Mouse (Mus musculus): ENCODE results near the gene Fxyd3. TPM values are rescaled to one million over a fixed set of nuclear protein-coding genes. Genes with fewer than 3 reads are reported as not detected.

The Fxyd3 gene
- polyA plus RNA-seq, 1 experiment, result 0.01 TPM

- Histone ChIP-seq H3ac (ENCODE audit: control insufficient read depth, insufficient read length) (no peak overlapping the region), H3K27me3 (ENCODE audit: control insufficient read depth, insufficient read depth, insufficient read length) (peaks cover 8% of the 10 kb centered on the region), H3K79me2 (ENCODE audit: control insufficient read depth, insufficient read depth) (no peaks in the 10 kb centered on the region), H3K4me2 (ENCODE audit: low read depth) (no peak overlapping the region), H3K4me3 (no peak overlapping the region), H3K36me3 (ENCODE audit: control insufficient read depth, insufficient read depth) (no peaks in the 10 kb centered on the region)
- TF ChIP-seq MYOD1 (IDR thresholded peaks at IDR 0.05; ENCODE audit: control insufficient read depth in 1 of 3, insufficient read length in 2 of 3, low read depth in 2 of 3) (no peak), E2F4 (IDR thresholded peaks at IDR 0.05; ENCODE audit: insufficient read depth) (no peak), TCF3 (IDR thresholded peaks at IDR 0.05; ENCODE audit: insufficient read length, low read depth) (no peak), REST (IDR thresholded peaks at IDR 0.05; ENCODE audit: insufficient read depth, insufficient read length) (no peak), POLR2A (IDR thresholded peaks at IDR 0.05; ENCODE audit: insufficient read length, low read depth) (no peak), CEBPB (IDR thresholded peaks at IDR 0.05; ENCODE audit: insufficient read depth, poor library complexity, severe bottlenecking) (no peak), MAX (IDR thresholded peaks at IDR 0.05; ENCODE audit: low read depth) (no peak), USF1 (IDR thresholded peaks at IDR 0.05; ENCODE audit: low read depth) (no peak), TCF12 (IDR thresholded peaks at IDR 0.05; ENCODE audit: insufficient read depth, poor library complexity, severe bottlenecking) (no peak), POLR2AphosphoS2 (IDR thresholded peaks at IDR 0.05; ENCODE audit: insufficient read length, low read depth) (no peak)
Measured at GRCm38 (mm10) chr7:31116721-31117145, 40.2 kb upstream of the Fxyd3 start.

GRCm38 (mm10) chr7:31115587-31116043 lies 39.1 kb upstream of the Fxyd3 start:
- Histone ChIP-seq H3K4me3 (no peak overlapping the region), H3ac (ENCODE audit: control insufficient read depth, insufficient read length) (no peak overlapping the region), H3K36me3 (ENCODE audit: control insufficient read depth, insufficient read depth) (no peaks in the 10 kb centered on the region), H3K27me3 (ENCODE audit: control insufficient read depth, insufficient read depth, insufficient read length) (peaks cover 8% of the 10 kb centered on the region), H3K4me2 (ENCODE audit: low read depth) (no peak overlapping the region), H3K79me2 (ENCODE audit: control insufficient read depth, insufficient read depth) (no peaks in the 10 kb centered on the region)
- TF ChIP-seq REST (IDR thresholded peaks at IDR 0.05; ENCODE audit: insufficient read depth, insufficient read length) (no peak), TCF3 (IDR thresholded peaks at IDR 0.05; ENCODE audit: insufficient read length, low read depth) (no peak), POLR2A (IDR thresholded peaks at IDR 0.05; ENCODE audit: insufficient read length, low read depth) (no peak), POLR2AphosphoS2 (IDR thresholded peaks at IDR 0.05; ENCODE audit: insufficient read length, low read depth) (no peak), E2F4 (IDR thresholded peaks at IDR 0.05; ENCODE audit: insufficient read depth) (no peak), TCF12 (IDR thresholded peaks at IDR 0.05; ENCODE audit: insufficient read depth, poor library complexity, severe bottlenecking) (no peak), USF1 (IDR thresholded peaks at IDR 0.05; ENCODE audit: low read depth) (no peak), CEBPB (IDR thresholded peaks at IDR 0.05; ENCODE audit: insufficient read depth, poor library complexity, severe bottlenecking) (no peak), MAX (IDR thresholded peaks at IDR 0.05; ENCODE audit: low read depth) (no peak), MYOD1 (IDR thresholded peaks at IDR 0.05; ENCODE audit: control insufficient read depth in 1 of 3, insufficient read length in 2 of 3, low read depth in 2 of 3) (peak in 1 of 3 experiments; percentile 71), MYOG (IDR thresholded peaks at IDR 0.05; ENCODE audit: control insufficient read depth in 1 of 3, insufficient read depth in 1 of 3, insufficient read length in 2 of 3, low read depth in 2 of 3) (peak in 2 of 3 experiments; percentile 25 to 57), SRF (IDR thresholded peaks at IDR 0.05; ENCODE audit: control insufficient read depth, insufficient read length, low read depth) (no peak)

GRCm38 (mm10) chr7:31115182-31115581 lies 38.7 kb upstream of the Fxyd3 start, which contains the start of gene Hpn:
Hpn (minus strand) TSS chr7:31115290.
- Histone ChIP-seq H3K36me3 (ENCODE audit: control insufficient read depth, insufficient read depth) (no peaks in the 10 kb centered on the region), H3K79me2 (ENCODE audit: control insufficient read depth, insufficient read depth) (no peaks in the 10 kb centered on the region), H3K4me2 (ENCODE audit: low read depth) (no peak within 1 kb of the TSS), H3K4me3 (no peak within 1 kb of the TSS), H3K27me3 (ENCODE audit: control insufficient read depth, insufficient read depth, insufficient read length) (peaks cover 8% of the 10 kb centered on the region), H3ac (ENCODE audit: control insufficient read depth, insufficient read length) (no peak within 1 kb of the TSS)
- TF ChIP-seq REST (IDR thresholded peaks at IDR 0.05; ENCODE audit: insufficient read depth, insufficient read length) (no peak), TCF3 (IDR thresholded peaks at IDR 0.05; ENCODE audit: insufficient read length, low read depth) (no peak), MAX (IDR thresholded peaks at IDR 0.05; ENCODE audit: low read depth) (no peak), POLR2AphosphoS2 (IDR thresholded peaks at IDR 0.05; ENCODE audit: insufficient read length, low read depth) (no peak), TCF12 (IDR thresholded peaks at IDR 0.05; ENCODE audit: insufficient read depth, poor library complexity, severe bottlenecking) (no peak), POLR2A (IDR thresholded peaks at IDR 0.05; ENCODE audit: insufficient read length, low read depth) (no peak), MYOG (IDR thresholded peaks at IDR 0.05; ENCODE audit: control insufficient read depth in 1 of 3, insufficient read depth in 1 of 3, insufficient read length in 2 of 3, low read depth in 2 of 3) (no peak), MYOD1 (IDR thresholded peaks at IDR 0.05; ENCODE audit: control insufficient read depth in 1 of 3, insufficient read length in 2 of 3, low read depth in 2 of 3) (no peak), SRF (IDR thresholded peaks at IDR 0.05; ENCODE audit: control insufficient read depth, insufficient read length, low read depth) (no peak), E2F4 (IDR thresholded peaks at IDR 0.05; ENCODE audit: insufficient read depth) (no peak), USF1 (IDR thresholded peaks at IDR 0.05; ENCODE audit: low read depth) (no peak), CEBPB (IDR thresholded peaks at IDR 0.05; ENCODE audit: insufficient read depth, poor library complexity, severe bottlenecking) (no peak)

DNA sequence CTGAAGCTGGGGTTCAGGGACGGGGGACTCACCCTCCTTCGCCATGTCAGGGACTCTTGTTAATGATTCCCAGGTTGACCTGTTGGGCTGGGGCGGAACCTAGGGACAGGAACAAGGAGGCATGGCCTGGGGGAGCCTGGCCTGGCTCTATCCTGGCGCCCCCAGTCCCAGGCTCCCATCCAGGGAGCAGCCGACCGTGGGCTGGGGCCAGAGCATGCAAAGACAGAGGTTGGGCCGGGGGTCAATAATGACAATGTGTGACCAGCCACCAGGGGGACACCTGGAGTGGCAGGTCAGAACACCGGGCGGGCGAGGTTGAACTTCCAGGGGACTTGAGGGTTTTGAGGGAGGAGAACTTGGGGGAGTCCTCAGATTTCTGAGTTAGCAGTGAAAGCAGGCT lies 38.1 kb upstream of the Fxyd3 start:
- no peak overlapping the region for H3ac ChIP-seq (ENCODE audit: control insufficient read depth, insufficient read length)
- TF ChIP-seq E2F4 (IDR thresholded peaks at IDR 0.05; ENCODE audit: insufficient read depth), result no peak
- TF ChIP-seq CEBPB (IDR thresholded peaks at IDR 0.05; ENCODE audit: insufficient read depth, poor library complexity, severe bottlenecking), result no peak
- no peak for TF ChIP-seq TCF3 (IDR thresholded peaks at IDR 0.05; ENCODE audit: insufficient read length, low read depth)
- no peak for TF ChIP-seq TCF12 (IDR thresholded peaks at IDR 0.05; ENCODE audit: insufficient read depth, poor library complexity, severe bottlenecking)
- TF ChIP-seq REST (IDR thresholded peaks at IDR 0.05; ENCODE audit: insufficient read depth, insufficient read length), result no peak
- TF ChIP-seq MYOG (IDR thresholded peaks at IDR 0.05; ENCODE audit: control insufficient read depth in 1 of 3, insufficient read depth in 1 of 3, insufficient read length in 2 of 3, low read depth in 2 of 3), result no peak
- TF ChIP-seq MAX (IDR thresholded peaks at IDR 0.05; ENCODE audit: low read depth), result no peak
- no peak for TF ChIP-seq POLR2AphosphoS2 (IDR thresholded peaks at IDR 0.05; ENCODE audit: insufficient read length, low read depth)
- TF ChIP-seq USF1 (IDR thresholded peaks at IDR 0.05; ENCODE audit: low read depth), result no peak
- no peak for TF ChIP-seq POLR2A (IDR thresholded peaks at IDR 0.05; ENCODE audit: insufficient read length, low read depth)
- TF ChIP-seq MYOD1 (IDR thresholded peaks at IDR 0.05; ENCODE audit: control insufficient read depth in 1 of 3, insufficient read length in 2 of 3, low read depth in 2 of 3), result no peak
- no peak for TF ChIP-seq SRF (IDR thresholded peaks at IDR 0.05; ENCODE audit: control insufficient read depth, insufficient read length, low read depth)
- H3K4me2 ChIP-seq (ENCODE audit: low read depth), result no peak overlapping the region
- no peaks in the 10 kb centered on the region for H3K36me3 ChIP-seq (ENCODE audit: control insufficient read depth, insufficient read depth)
- no peaks in the 10 kb centered on the region for H3K79me2 ChIP-seq (ENCODE audit: control insufficient read depth, insufficient read depth)
- H3K27me3 ChIP-seq (ENCODE audit: control insufficient read depth, insufficient read depth, insufficient read length), result peaks cover 8% of the 10 kb centered on the region
- H3K4me3 ChIP-seq, result no peak overlapping the region
